Comparison of ENCODE assay signal across 9 mouse cellular contexts in the genomic region with DNA sequence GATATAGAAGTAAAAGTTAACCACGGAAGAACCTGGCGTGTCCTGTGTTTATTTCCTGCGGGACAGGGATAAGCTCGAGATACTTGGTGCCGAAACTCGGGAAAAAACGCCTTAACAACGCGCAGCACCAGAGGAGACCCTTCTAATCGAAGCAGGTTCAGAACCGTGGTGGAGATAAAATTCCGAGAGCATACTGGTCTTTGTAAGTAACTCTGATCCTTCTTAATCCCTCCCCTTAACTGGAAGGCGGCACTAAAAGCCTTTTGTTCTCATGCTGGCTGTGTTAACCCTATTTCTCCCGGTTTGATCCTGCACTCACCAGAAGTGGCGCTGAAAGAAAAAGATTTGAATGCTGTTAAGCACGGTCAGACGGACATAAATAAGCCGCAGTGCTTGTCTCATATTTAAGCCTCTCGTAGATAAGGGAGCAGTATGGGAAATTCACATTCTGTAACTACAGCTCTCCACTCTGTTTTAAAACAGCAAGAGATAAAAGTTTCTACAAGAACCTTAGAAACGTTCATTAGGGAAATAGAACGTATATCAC. TPM values are rescaled to one million over a fixed set of nuclear protein-coding genes. Genes with fewer than 3 reads are reported as not detected.
A peak's percentile ranks its signal among the peaks of the same experiment; 100 is the strongest.
DNase-seq lines count a peak whose midpoint lies in the region; ATAC-seq and TF ChIP-seq lines count a peak whose summit lies in the region.
"Not testable (repeated sequence)": the region's sequence is repeated elsewhere in the genome, so short reads cannot be mapped to it uniquely, and the experiment has no call there.
"Had no signal": no experiment of that assay in that cellular context is flagged by ENCODE, and none has a peak within 500 bp of the region (broad histone marks: within the 10 kb centered on the region; RNA-seq: fewer than 3 reads in every experiment).

No protein-coding gene starts in this region.

- not testable (repeated sequence) for ATAC-seq in heart, embryonic 14.5 days (ENCODE audit: insufficient number of reproducible peaks, insufficient read depth, low FRiP score, low read depth)
- ATAC-seq in intestine, postnatal 0 days: peak; percentile 64; the same call in 1 of the 2 replicates
- peak; percentile 79 for ATAC-seq in liver, embryonic 12.5 days
- ATAC-seq in midbrain, embryonic 11.5 days (ENCODE audit: low FRiP score): peak; percentile 95

- H3K36me3 ChIP-seq in heart, embryonic 14.5 days (ENCODE audit: control insufficient read depth, insufficient read depth, low read length); intestine, postnatal 0 days (ENCODE audit: control insufficient read depth, insufficient read depth); liver, embryonic 12.5 days; midbrain, embryonic 11.5 days (ENCODE audit: control insufficient read depth, insufficient read depth, low read length): not testable (repeated sequence)

- H3K9me3 ChIP-seq in heart, embryonic 14.5 days (ENCODE audit: control insufficient read depth, low read length); intestine, postnatal 0 days (ENCODE audit: control insufficient read depth); liver, embryonic 12.5 days (replicated peaks); midbrain, embryonic 11.5 days (ENCODE audit: control insufficient read depth, low read length): not testable (repeated sequence)

- not testable (repeated sequence) for TF ChIP-seq CTCF in brain, embryonic 14.5 days (IDR thresholded peaks at IDR 0.05; ENCODE audit: borderline replicate concordance, extremely low read depth, insufficient read depth, insufficient read length); intestine, postnatal 0 days (IDR thresholded peaks at IDR 0.05; ENCODE audit: low read depth)

- H3K4me2 ChIP-seq in heart, embryonic 14.5 days (ENCODE audit: low read length): peak overlapping the region; percentile 63
- peak overlapping the region; percentile 67 for H3K4me2 ChIP-seq in intestine, postnatal 0 days (replicated peaks; ENCODE audit: low read depth)
- peak overlapping the region; percentile 68 for H3K4me2 ChIP-seq in liver, embryonic 12.5 days
- peak overlapping the region; percentile 46 for H3K4me2 ChIP-seq in midbrain, embryonic 11.5 days

- H3K4me1 ChIP-seq in heart, embryonic 14.5 days (ENCODE audit: control insufficient read depth in 2 of 2, insufficient read depth in 2 of 2, low read length in 2 of 2); intestine, postnatal 0 days (replicated peaks; ENCODE audit: control insufficient read depth, insufficient read depth, low read length); midbrain, embryonic 11.5 days (ENCODE audit: control insufficient read depth, insufficient read depth, low read length): not testable (repeated sequence)
- peaks cover 23% of the 10 kb centered on the region; the same call in 1 of the 2 replicates for H3K4me1 ChIP-seq in liver, embryonic 12.5 days

- H3K9ac ChIP-seq in heart, embryonic 14.5 days (ENCODE audit: low read length): peak overlapping the region; percentile 74
- peak overlapping the region; percentile 48 for H3K9ac ChIP-seq in intestine, postnatal 0 days (ENCODE audit: low read depth, low read length)
- H3K9ac ChIP-seq in liver, embryonic 12.5 days: peak overlapping the region; percentile 69
- peak overlapping the region; percentile 70 for H3K9ac ChIP-seq in midbrain, embryonic 11.5 days (ENCODE audit: low read length)

- DNase-seq in 416B (ENCODE audit: low read depth): peak; percentile 4
- DNase-seq in brain, embryonic 14.5 days (ENCODE audit: low read depth): peak; percentile 79
- peak; percentile 36 for DNase-seq in fibroblast of lung, adult 2 months (ENCODE audit: low read depth)
- DNase-seq in midbrain, embryonic 11.5 days (ENCODE audit: low spot score, missing footprints): peak; percentile 96
- peak; percentile 77 for DNase-seq in retina, postnatal 1 day

- H3K27me3 ChIP-seq in heart, embryonic 14.5 days (ENCODE audit: control insufficient read depth, insufficient read depth, low read length); intestine, postnatal 0 days (replicated peaks; ENCODE audit: control insufficient read depth, insufficient read depth, low read length); liver, embryonic 12.5 days (replicated peaks); midbrain, embryonic 11.5 days (ENCODE audit: control insufficient read depth, insufficient read depth, low read length): not testable (repeated sequence)

- 3% methylated on average over 21 of the region's 21 CpGs for WGBS in heart, embryonic 14.5 days
- 5% methylated on average over 21 of the region's 21 CpGs for WGBS in intestine, postnatal 0 days
- 3% methylated on average over 21 of the region's 21 CpGs for whole genome bisulfite sequencing in liver, embryonic 12.5 days (ENCODE audit: insufficient replicate concordance)
- WGBS in midbrain, embryonic 11.5 days: 5% methylated on average over 21 of the region's 21 CpGs

- H3K4me3 ChIP-seq in heart, embryonic 14.5 days (ENCODE audit: control insufficient read depth in 1 of 2, insufficient read depth in 1 of 2, low read depth in 1 of 2, low read length in 2 of 2): peak overlapping the region; percentile 53 to 80
- H3K4me3 ChIP-seq in intestine, postnatal 0 days (ENCODE audit: low read depth, low read length): peak overlapping the region; percentile 56
- H3K4me3 ChIP-seq in liver, embryonic 12.5 days: peak overlapping the region; percentile 60
- peak overlapping the region; percentile 37 for H3K4me3 ChIP-seq in midbrain, embryonic 11.5 days (ENCODE audit: low read depth, low read length)

- H3K27ac ChIP-seq in heart, embryonic 14.5 days (replicated peaks in 1 of 2; ENCODE audit: control insufficient read depth in 1 of 2, insufficient read depth in 1 of 2, low read depth in 2 of 2, low read length in 2 of 2): peak overlapping the region; percentile 89 to 99
- peak overlapping the region; percentile 21; the same call in 1 of the 2 replicates for H3K27ac ChIP-seq in intestine, postnatal 0 days (ENCODE audit: low read depth, low read length)
- H3K27ac ChIP-seq in liver, embryonic 12.5 days: peak overlapping the region; percentile 79
- peak overlapping the region; percentile 82 for H3K27ac ChIP-seq in midbrain, embryonic 11.5 days (ENCODE audit: low read depth, low read length)

- TF ChIP-seq POLR2A in brain, embryonic 14.5 days (IDR thresholded peaks at IDR 0.05; ENCODE audit: borderline replicate concordance, extremely low read depth, insufficient read depth, insufficient read length, poor library complexity, severe bottlenecking): not testable (repeated sequence)

RNA-seq across cellular contexts. Expression of a gene that starts 0.3 kb away (rescaled TPM):
- polyA plus RNA-seq in brain, embryonic 14.5 days (2012; rRNA removed): 6.4 and 9.7 TPM in 2 replicates
- polyA plus RNA-seq in heart, embryonic 14.5 days (2014; fragmentation: Nextera tagmentation; extraction: Ambion mirVana): 37.9 and 39.2 TPM in 2 replicates
- 2.6 and 3.5 TPM in 2 replicates for polyA plus RNA-seq in intestine, postnatal 0 days (2015; fragmentation: Nextera tagmentation; extraction: Ambion mirVana)
- 8.6 and 10.9 TPM in 2 replicates for polyA plus RNA-seq in liver, embryonic 12.5 days (2016; fragmentation: Nextera tagmentation; extraction: Ambion mirVana)
- 3.8 and 4.0 TPM in 2 replicates for polyA plus RNA-seq in midbrain, embryonic 11.5 days (2014; fragmentation: Nextera tagmentation; extraction: Ambion mirVana)

RNA-seq across cellular contexts. Expression of a gene that starts 2.1 kb away (rescaled TPM):
- polyA plus RNA-seq in brain, embryonic 14.5 days (2012; rRNA removed): not detected in 2 replicates
- polyA plus RNA-seq in heart, embryonic 14.5 days (2014; fragmentation: Nextera tagmentation; extraction: Ambion mirVana): not detected in 2 replicates
- polyA plus RNA-seq in intestine, postnatal 0 days (2015; fragmentation: Nextera tagmentation; extraction: Ambion mirVana): not detected in 2 replicates
- not detected in 2 replicates for polyA plus RNA-seq in liver, embryonic 12.5 days (2016; fragmentation: Nextera tagmentation; extraction: Ambion mirVana)
- not detected in 2 replicates for polyA plus RNA-seq in midbrain, embryonic 11.5 days (2014; fragmentation: Nextera tagmentation; extraction: Ambion mirVana)
- polyA plus RNA-seq: activated CD4-positive, CD25-positive, alpha-beta regulatory T cell, adult 4 months had no signal

RNA-seq across cellular contexts. Expression of a gene that starts 31.4 kb away (rescaled TPM):
- polyA plus RNA-seq in brain, embryonic 14.5 days (2012; rRNA removed): not detected in 2 replicates
- polyA plus RNA-seq in heart, embryonic 14.5 days (2014; fragmentation: Nextera tagmentation; extraction: Ambion mirVana): not detected in 2 replicates
- polyA plus RNA-seq in intestine, postnatal 0 days (2015; fragmentation: Nextera tagmentation; extraction: Ambion mirVana): not detected in 2 replicates
- polyA plus RNA-seq in liver, embryonic 12.5 days (2016; fragmentation: Nextera tagmentation; extraction: Ambion mirVana): not detected in 2 replicates
- polyA plus RNA-seq in midbrain, embryonic 11.5 days (2014; fragmentation: Nextera tagmentation; extraction: Ambion mirVana): not detected in 2 replicates
- polyA plus RNA-seq: activated CD4-positive, CD25-positive, alpha-beta regulatory T cell, adult 4 months had no signal

RNA-seq across cellular contexts. Expression of a gene that starts 50.2 kb away (rescaled TPM):
- polyA plus RNA-seq in brain, embryonic 14.5 days (2012; rRNA removed): 0.18 and 0.21 TPM in 2 replicates
- polyA plus RNA-seq in heart, embryonic 14.5 days (2014; fragmentation: Nextera tagmentation; extraction: Ambion mirVana): not detected in 2 replicates
- not detected in 2 replicates for polyA plus RNA-seq in intestine, postnatal 0 days (2015; fragmentation: Nextera tagmentation; extraction: Ambion mirVana)
- 3.5 and 12.1 TPM in 2 replicates for polyA plus RNA-seq in liver, embryonic 12.5 days (2016; fragmentation: Nextera tagmentation; extraction: Ambion mirVana)
- polyA plus RNA-seq in midbrain, embryonic 11.5 days (2014; fragmentation: Nextera tagmentation; extraction: Ambion mirVana): not detected in 2 replicates
- polyA plus RNA-seq: activated CD4-positive, CD25-positive, alpha-beta regulatory T cell, adult 4 months had no signal

Comparison
In these comparisons a context has a peak if more than half of its experiments do, and no peak if none do; other contexts are left out.
1. DNase-seq: peak in every context shown above with its lines; median percentile 96 in midbrain, embryonic 11.5 days; 79 in brain, embryonic 14.5 days; 77 in retina, postnatal 1 day; 36 in fibroblast of lung, adult 2 months; 4 in 416B.
2. H3K27ac ChIP-seq: peak in every context shown above with its lines; median percentile 94 in heart, embryonic 14.5 days; 82 in midbrain, embryonic 11.5 days; 79 in liver, embryonic 12.5 days; 21 in intestine, postnatal 0 days.